Comparison of ENCODE assay signal across 38 mouse cellular contexts in the genomic region with DNA sequence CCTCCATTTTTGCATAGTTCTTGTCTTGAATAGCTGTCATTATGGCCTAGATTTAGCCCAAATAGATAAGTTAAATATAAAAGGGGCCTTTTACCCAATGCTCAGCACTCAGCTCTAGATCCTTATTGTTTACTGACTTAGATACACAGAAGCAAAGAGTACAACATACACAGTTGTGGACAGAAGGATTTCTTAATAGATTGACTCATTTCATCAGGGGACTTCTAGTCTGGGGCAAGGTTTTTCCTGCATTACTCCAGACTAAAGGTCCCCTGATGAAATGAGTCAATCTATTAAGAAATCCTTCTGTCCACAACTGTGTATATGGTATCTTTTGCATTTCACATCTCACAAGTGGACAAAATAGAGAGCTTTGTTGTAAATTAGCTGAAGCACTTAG. TPM values are rescaled to one million over a fixed set of nuclear protein-coding genes. Genes with fewer than 3 reads are reported as not detected.
"Had no signal": no experiment of that assay in that cellular context is flagged by ENCODE, and none has a peak within 500 bp of the region (broad histone marks: within the 10 kb centered on the region; RNA-seq: fewer than 3 reads in every experiment).

No protein-coding gene starts in this region.

- H3K27me3 ChIP-seq: heart, embryonic 12.5 days; hindbrain, embryonic 12.5 days; intestine, embryonic 15.5 days; limb, embryonic 12.5 days had no signal

- DNase-seq: gastrocnemius, postnatal 14 days; gastrocnemius, postnatal 36 days; heart, adult 2 months; heart, postnatal 10 days; heart, postnatal 4 days; kidney, adult 18-20 months; kidney, adult 8-10 months; kidney, postnatal 10 days; kidney, postnatal 25 days; kidney, postnatal 4 days; layer of hippocampus, postnatal 36 days; left cerebral cortex, postnatal 4 days; lung, adult 18-20 months had no signal

- H3K4me3 ChIP-seq: heart, adult 2 months; heart, embryonic 10.5 days; heart, embryonic 12.5 days; hindbrain, embryonic 10.5 days; hindbrain, embryonic 12.5 days; intestine, embryonic 15.5 days; layer of hippocampus, adult 2 months; limb, embryonic 12.5 days had no signal

- H3K9me3 ChIP-seq: heart, embryonic 10.5 days; heart, embryonic 12.5 days; hindbrain, embryonic 10.5 days; hindbrain, embryonic 12.5 days; intestine, embryonic 15.5 days; limb, embryonic 12.5 days had no signal

- H3K4me2 ChIP-seq: heart, embryonic 12.5 days; hindbrain, embryonic 12.5 days; hindbrain, embryonic 14.5 days; intestine, embryonic 15.5 days; limb, embryonic 12.5 days had no signal

- ATAC-seq: hindbrain, embryonic 16.5 days; inflammation-experienced regulatory T-cells, adult 6 months; intestine, embryonic 15.5 days; intestine, postnatal 0 days had no signal

- H3K4me1 ChIP-seq: heart, embryonic 10.5 days; heart, embryonic 12.5 days; hindbrain, embryonic 10.5 days; hindbrain, embryonic 12.5 days; intestine, embryonic 15.5 days; limb, embryonic 12.5 days had no signal

- H3K27ac ChIP-seq: heart, adult 2 months; heart, embryonic 10.5 days; hindbrain, embryonic 10.5 days; hindbrain, embryonic 12.5 days; hindbrain, embryonic 14.5 days; intestine, embryonic 15.5 days; layer of hippocampus, adult 2 months; limb, embryonic 12.5 days had no signal

- H3K36me3 ChIP-seq: heart, embryonic 10.5 days; heart, embryonic 12.5 days; hindbrain, embryonic 10.5 days; hindbrain, embryonic 12.5 days; intestine, embryonic 15.5 days; limb, embryonic 12.5 days had no signal

- H3K9ac ChIP-seq: heart, embryonic 12.5 days; hindbrain, embryonic 12.5 days; hindbrain, embryonic 14.5 days; intestine, embryonic 15.5 days; limb, embryonic 12.5 days had no signal

RNA-seq across cellular contexts. Expression of a gene that starts 8.5 kb away (rescaled TPM):
- total RNA-seq: gastrocnemius, adult 18-20 months; gastrocnemius, adult 8-10 months; gastrocnemius, postnatal 14 days; gastrocnemius, postnatal 36 days; heart, adult 2 months; heart, postnatal 10 days; heart, postnatal 25 days; heart, postnatal 4 days; layer of hippocampus, adult 2 months; layer of hippocampus, postnatal 14 days; layer of hippocampus, postnatal 36 days; left cerebral cortex, adult 18-20 months; left cerebral cortex, adult 8-10 months; left cerebral cortex, postnatal 10 days; left cerebral cortex, postnatal 25 days; left cerebral cortex, postnatal 4 days had no signal
- polyA plus RNA-seq: gonadal fat pad, adult 2 months; heart, adult 2 months; heart, embryonic 12.5 days; heart, embryonic 14.5 days; heart, embryonic 16.5 days; hindbrain, embryonic 10.5 days; hindbrain, embryonic 12.5 days; hindbrain, embryonic 14.5 days; hindbrain, embryonic 16.5 days; inflammation-experienced regulatory T-cells, adult 6 months; limb, embryonic 12.5 days; limb, embryonic 14.5 days had no signal

RNA-seq across cellular contexts. Expression of a gene that starts 46.9 kb away (rescaled TPM):
- total RNA-seq: gastrocnemius, adult 18-20 months; gastrocnemius, adult 8-10 months; gastrocnemius, postnatal 14 days; gastrocnemius, postnatal 36 days; heart, adult 2 months; heart, postnatal 10 days; heart, postnatal 25 days; heart, postnatal 4 days; layer of hippocampus, adult 2 months; layer of hippocampus, postnatal 14 days; layer of hippocampus, postnatal 36 days; left cerebral cortex, adult 18-20 months; left cerebral cortex, adult 8-10 months; left cerebral cortex, postnatal 10 days; left cerebral cortex, postnatal 25 days; left cerebral cortex, postnatal 4 days had no signal
- polyA plus RNA-seq: gonadal fat pad, adult 2 months; heart, adult 2 months; heart, embryonic 10.5 days; heart, embryonic 12.5 days; heart, embryonic 14.5 days; heart, embryonic 16.5 days; hindbrain, embryonic 10.5 days; hindbrain, embryonic 12.5 days; hindbrain, embryonic 14.5 days; hindbrain, embryonic 16.5 days; inflammation-experienced regulatory T-cells, adult 6 months; intestine, embryonic 15.5 days; intestine, postnatal 0 days; kidney, embryonic 14.5 days; kidney, embryonic 16.5 days; limb, embryonic 12.5 days; limb, embryonic 14.5 days had no signal
